8 mouse cellular contexts compared by ENCODE assay signal in the genomic region with DNA sequence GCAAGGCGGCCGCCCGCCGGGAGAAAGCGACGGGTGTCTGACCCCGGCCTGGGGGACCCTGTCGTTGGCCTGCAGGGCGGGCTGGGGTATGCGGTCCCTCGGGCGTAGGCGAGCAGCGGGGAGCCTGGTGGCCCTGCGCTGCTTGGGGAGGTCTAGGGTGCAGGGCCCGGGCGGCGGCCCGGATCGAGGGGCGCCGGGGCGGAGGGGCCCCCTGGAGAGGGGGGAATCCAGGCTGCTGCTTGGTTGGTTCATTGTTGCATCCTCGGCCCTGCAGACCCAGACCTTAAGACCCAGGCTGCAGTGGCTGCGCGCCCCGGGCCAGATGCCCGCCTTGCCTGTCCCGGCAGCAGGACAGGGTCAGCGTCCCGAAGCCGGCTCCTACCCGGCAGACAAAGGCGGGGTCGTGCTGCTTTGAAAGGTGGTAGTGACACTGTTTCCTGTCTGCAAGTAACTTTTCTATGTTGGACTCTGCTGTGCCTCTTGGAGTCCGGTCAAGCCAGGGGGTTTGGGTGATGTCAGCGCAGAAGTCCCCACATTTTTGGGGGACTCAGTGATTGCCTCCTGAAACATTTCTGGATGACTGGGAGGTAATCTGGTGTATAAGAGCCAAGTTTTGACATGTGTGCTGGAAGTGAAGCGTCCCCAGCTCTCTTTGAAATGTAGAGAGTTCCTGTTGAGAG.
A peak's percentile ranks its signal among the peaks of the same experiment; 100 is the strongest.
DNase-seq lines count a peak whose midpoint lies in the region; ATAC-seq and TF ChIP-seq lines count a peak whose summit lies in the region.

No protein-coding gene starts in this region.

- WGBS in embryonic facial prominence, embryonic 13.5 days, result under 1% methylated on average over 33 of the region's 38 CpGs
- 1% methylated on average over 30 of the region's 38 CpGs for WGBS in limb, embryonic 14.5 days
- WGBS in midbrain, postnatal 0 days, result under 1% methylated on average over 32 of the region's 38 CpGs

- ATAC-seq in Patski, result peak; percentile 45
- peak; percentile 68 for ATAC-seq in embryonic facial prominence, embryonic 13.5 days (ENCODE audit: insufficient number of reproducible peaks, insufficient read depth, low FRiP score, low TSS enrichment, low read depth)
- peak; percentile 59 for ATAC-seq in limb, embryonic 14.5 days (ENCODE audit: low FRiP score, low read depth)
- peak; percentile 73 for ATAC-seq in midbrain, postnatal 0 days (ENCODE audit: low FRiP score)

- H3K9me3 ChIP-seq in embryonic facial prominence, embryonic 13.5 days, result no peaks in the 10 kb centered on the region
- H3K9me3 ChIP-seq in limb, embryonic 14.5 days (ENCODE audit: control insufficient read depth, low read length), result no peaks in the 10 kb centered on the region
- H3K9me3 ChIP-seq in midbrain, postnatal 0 days (ENCODE audit: low read length), result no peaks in the 10 kb centered on the region

- POLR2A ChIA-PET in Patski (lab: Charles Lee), result no interaction called here

- intact Hi-C loops in heart, postnatal 36 days (cut with DNase I), result loop anchor here (10.0 kb wide), 1 partner anchor 51 kb away; no protein-coding TSS in a partner anchor

- H3K4me3 ChIP-seq in embryonic facial prominence, embryonic 13.5 days, result peak overlapping the region; percentile 97
- H3K4me3 ChIP-seq in limb, embryonic 14.5 days (replicated peaks; ENCODE audit: low read length), result peak overlapping the region; percentile 74
- H3K4me3 ChIP-seq in midbrain, postnatal 0 days (ENCODE audit: low read depth, low read length), result peak overlapping the region; percentile 99

- peak; percentile 63 for DNase-seq in CD4-positive helper T cell, adult 2 months (ENCODE audit: low read depth, low spot score)
- DNase-seq in Patski (ENCODE audit: low read depth, low spot score), result no peak
- peak; percentile 46 to 49 for DNase-seq in heart, postnatal 36 days
- DNase-seq in limb, embryonic 14.5 days (ENCODE audit: low spot score), result no peak
- peak; percentile 24 for DNase-seq in midbrain, postnatal 0 days (ENCODE audit: low spot score)
- DNase-seq in testis, postnatal 10 days (ENCODE audit: low spot score), result peak; percentile 59
- no peak for DNase-seq in layer of hippocampus, postnatal 36 days

- peaks cover 47% of the 10 kb centered on the region for H3K4me1 ChIP-seq in embryonic facial prominence, embryonic 13.5 days
- H3K4me1 ChIP-seq in limb, embryonic 14.5 days (ENCODE audit: control insufficient read depth, insufficient read depth, low read length), result peaks cover 11% of the 10 kb centered on the region
- H3K4me1 ChIP-seq in midbrain, postnatal 0 days (ENCODE audit: insufficient read depth, low read length), result peaks cover 7% of the 10 kb centered on the region

- TF ChIP-seq CTCF in Patski (IDR thresholded peaks at IDR 0.05), result no peak
- TF ChIP-seq CTCF in midbrain, postnatal 0 days (IDR thresholded peaks at IDR 0.05), result no peak

- TF ChIP-seq POLR2A in limb, embryonic 14.5 days (IDR thresholded peaks at IDR 0.05; ENCODE audit: borderline replicate concordance, extremely low read depth, insufficient read depth, insufficient read length), result no peak

- no peaks in the 10 kb centered on the region for H3K27me3 ChIP-seq in Patski
- no peaks in the 10 kb centered on the region for H3K27me3 ChIP-seq in embryonic facial prominence, embryonic 13.5 days
- no peaks in the 10 kb centered on the region for H3K27me3 ChIP-seq in limb, embryonic 14.5 days (ENCODE audit: control insufficient read depth, insufficient read depth, low read length)
- no peaks in the 10 kb centered on the region for H3K27me3 ChIP-seq in midbrain, postnatal 0 days (ENCODE audit: insufficient read depth, low read length)

- H3K9ac ChIP-seq in embryonic facial prominence, embryonic 13.5 days, result peak overlapping the region; percentile 97
- peak overlapping the region; percentile 93 for H3K9ac ChIP-seq in limb, embryonic 14.5 days (ENCODE audit: low read depth, low read length, severe bottlenecking)
- peak overlapping the region; percentile 95 for H3K9ac ChIP-seq in midbrain, postnatal 0 days (replicated peaks; ENCODE audit: low read length, poor library complexity, severe bottlenecking)

- no peaks in the 10 kb centered on the region for H3K36me3 ChIP-seq in embryonic facial prominence, embryonic 13.5 days
- H3K36me3 ChIP-seq in limb, embryonic 14.5 days (ENCODE audit: control insufficient read depth, insufficient read depth, low read length), result no peaks in the 10 kb centered on the region
- no peaks in the 10 kb centered on the region for H3K36me3 ChIP-seq in midbrain, postnatal 0 days (ENCODE audit: insufficient read depth, low read length)

- peak overlapping the region; percentile 85 for H3K27ac ChIP-seq in embryonic facial prominence, embryonic 13.5 days
- peak overlapping the region; percentile 80 for H3K27ac ChIP-seq in limb, embryonic 14.5 days (replicated peaks; ENCODE audit: low read depth, low read length)
- H3K27ac ChIP-seq in midbrain, postnatal 0 days (ENCODE audit: low read depth, low read length), result peak overlapping the region; percentile 68

- CTCF ChIA-PET in Patski (lab: Charles Lee), result interaction anchor here (1.5 to 1.8 kb wide), 2 partner anchors 11 to 40 kb away, joined by 3 read pairs; no protein-coding TSS in a partner anchor

- peak overlapping the region; percentile 79 for H3K4me2 ChIP-seq in embryonic facial prominence, embryonic 13.5 days
- H3K4me2 ChIP-seq in limb, embryonic 14.5 days (replicated peaks; ENCODE audit: low read depth, low read length, severe bottlenecking), result peak overlapping the region; percentile 84
- peak overlapping the region; percentile 79 for H3K4me2 ChIP-seq in midbrain, postnatal 0 days (ENCODE audit: low read depth, low read length, poor library complexity, severe bottlenecking)

- in situ Hi-C loops in Patski (cut with MboI; ENCODE audit: low pct_unique_long_range_greater_than_20kb), result no loop called here

Comparison
In these comparisons a context has a peak if more than half of its experiments do, and no peak if none do; other contexts are left out.
1. DNase-seq: peak in CD4-positive helper T cell, adult 2 months (single experiment), heart, postnatal 36 days (2 of 2), midbrain, postnatal 0 days (single experiment) and testis, postnatal 10 days (single experiment); none in Patski (single experiment), limb, embryonic 14.5 days (single experiment) and layer of hippocampus, postnatal 36 days (0 of 2).
2. Peak in every context shown above with its lines, with median percentiles within 50 percentile points of each other: ATAC-seq, H3K27ac ChIP-seq, H3K4me2 ChIP-seq, H3K4me3 ChIP-seq and H3K9ac ChIP-seq.